Mouse (Mus musculus): ENCODE data around the gene D5Ertd579e.

DNA sequence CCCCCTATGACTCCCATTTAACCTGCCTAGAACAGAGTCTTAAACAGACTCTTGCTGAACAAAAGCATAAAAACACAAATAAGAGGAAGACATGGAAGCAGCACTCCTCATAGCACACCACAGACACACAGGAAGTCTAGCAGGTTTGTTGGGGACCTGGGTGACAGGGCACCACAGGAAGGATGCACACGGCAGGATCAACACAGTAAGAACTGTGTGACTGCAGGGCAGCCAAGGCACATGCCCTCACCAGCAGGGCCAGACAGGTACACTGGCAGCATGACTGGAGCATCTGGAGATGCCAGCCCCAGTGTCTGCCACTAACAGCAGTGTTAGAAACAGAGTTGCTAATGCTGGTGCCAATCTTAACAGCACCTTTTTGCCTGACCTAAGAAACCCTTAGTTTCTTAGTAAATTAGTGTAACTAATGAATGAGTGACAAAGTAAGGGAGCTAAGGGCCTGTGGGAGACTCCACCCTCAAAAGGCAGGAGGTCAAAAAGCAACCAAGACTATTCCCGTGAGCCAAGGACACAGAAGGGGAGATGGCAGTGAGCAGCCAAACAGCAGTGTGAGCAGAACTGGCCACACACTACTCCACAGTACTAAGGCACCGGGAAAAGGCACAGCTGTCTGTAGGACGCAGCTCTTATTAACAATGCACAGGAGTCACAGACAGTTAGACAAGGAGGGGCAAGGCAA lies 125.1 kb downstream of the D5Ertd579e start:
- TF ChIP-seq GATA1 (IDR thresholded peaks at IDR 0.05; ENCODE audit: low read length) (no peak), TAL1 (IDR thresholded peaks at IDR 0.05; ENCODE audit: low read length) (no peak)
